Mouse (Mus musculus) liver, embryonic 11.5 days (tissue): ENCODE results near the gene Gm29106. TPM values are rescaled to one million over a fixed set of nuclear protein-coding genes. Genes with fewer than 3 reads are reported as not detected.
"Not testable (repeated sequence)": the region's sequence is repeated elsewhere in the genome, so short reads cannot be mapped to it uniquely, and the experiment has no call there.

Experiments
- ATAC-seq: fragments of 200-750 bp; cut with Nextera tagmentation; replicated peaks from 2 replicates; pipeline ENCODE4 v1.8.0; 2017; ENCODE audit warnings: moderate number of reproducible peaks, mild to moderate bottlenecking, moderate TSS enrichment, moderate library complexity; ENCODE audit not compliant: low FRiP score
- DNase-seq: peaks from one replicate; pipeline ENCODE4 v3.0.0-alpha.2; 2017; ENCODE audit warnings: low spot score
- H3K27ac ChIP-seq: fragments of 300-500 bp; sonication (generic); 2 replicates; pipeline ENCODE4 v1.5.1; 2014; ENCODE audit warnings: mild to moderate bottlenecking, low read depth, low read length, control low read depth
- H3K27me3 ChIP-seq: fragments of 300-500 bp; sonication (generic); replicated peaks from 2 replicates; pipeline ENCODE4 v1.6.1; 2014; ENCODE audit warnings: low read length, mixed read lengths; ENCODE audit not compliant: control insufficient read depth, insufficient read depth
- H3K36me3 ChIP-seq: fragments of 300-500 bp; sonication (generic); 2 replicates; pipeline ENCODE4 v1.6.1; 2014; ENCODE audit warnings: mild to moderate bottlenecking, low read length, moderate library complexity, mixed read lengths; ENCODE audit not compliant: control insufficient read depth, insufficient read depth
- H3K4me1 ChIP-seq: fragments of 300-500 bp; sonication (generic); replicated peaks from 2 replicates; pipeline ENCODE4 v1.6.1; 2014; ENCODE audit warnings: low read length, mixed read lengths; ENCODE audit not compliant: control insufficient read depth, insufficient read depth
- H3K4me2 ChIP-seq: fragments of 300-500 bp; sonication (generic); 2 replicates; pipeline ENCODE4 v1.6.1; 2014; ENCODE audit warnings: mild to moderate bottlenecking, control low read depth, moderate library complexity
- H3K4me3 ChIP-seq: fragments of 300-500 bp; sonication (generic); 2 replicates; pipeline ENCODE4 v1.5.1; 2014; ENCODE audit warnings: low read depth, low read length, control low read depth
- H3K9ac ChIP-seq: fragments of 300-500 bp; sonication (generic); 2 replicates; pipeline ENCODE4 v1.6.1; 2014; ENCODE audit warnings: low read depth, low read length, control low read depth
- H3K9me3 ChIP-seq: fragments of 300-500 bp; sonication (generic); 2 replicates; pipeline ENCODE4 v1.6.1; 2016; ENCODE audit warnings: low read length, inconsistent platforms, mixed read lengths; ENCODE audit not compliant: control insufficient read depth
- WGBS: fragments of 180-500 bp; shearing (Covaris S2); extraction: QIAGEN DNeasy Blood & Tissue Kit; methylation state at CpG from one replicate; pipeline ENCODE4 v1.1.7; 2014; 5-methylcytosine and 5-hydroxymethylcytosine counted together
- polyA plus RNA-seq: library from polyadenylated mRNA; unstranded; fragments of >200 nt; fragmentation: Nextera tagmentation; extraction: Ambion mirVana; gene quantifications from 2 replicates; pipeline ENCODE4 v1.2.1, GENCODE M21; 2014

Gene Gm29106
- 0.16 TPM in 1 of 2 replicates, not detected in the other for polyA plus RNA-seq

GRCm38 (mm10) chr1:118176242-118176641, at the start of gene Gm29106:
Gm29106 (plus strand) TSS chr1:118176542.
- H3K4me1 ChIP-seq, ATAC-seq, H3K4me3 ChIP-seq, H3K9me3 ChIP-seq, DNase-seq, H3K36me3 ChIP-seq, H3K27ac ChIP-seq, H3K9ac ChIP-seq, H3K4me2 ChIP-seq, H3K27me3 ChIP-seq: not testable (repeated sequence)
- WGBS, result 65% methylated on average over 2 of the region's 2 CpGs

- DNase-seq (no peak), ATAC-seq (no peak)
- H3K36me3 ChIP-seq, result no peaks in the 10 kb centered on the region
- H3K27me3 ChIP-seq, result no peaks in the 10 kb centered on the region
- H3K4me2 ChIP-seq, result no peak overlapping the region
- no peaks in the 10 kb centered on the region for H3K9me3 ChIP-seq
- no peak overlapping the region for H3K9ac ChIP-seq
- H3K4me3 ChIP-seq, result no peak overlapping the region
- no peaks in the 10 kb centered on the region for H3K4me1 ChIP-seq
- WGBS, result 65% methylated on average over 1 of the region's 1 CpGs
- no peak overlapping the region for H3K27ac ChIP-seq
Observed at GRCm38 (mm10) chr1:118228540-118228939, 52.2 kb downstream of the Gm29106 start.

GRCm38 (mm10) chr1:118236032-118236431, 59.7 kb downstream of the Gm29106 start:
- H3K36me3 ChIP-seq, result no peaks in the 10 kb centered on the region
- H3K4me3 ChIP-seq, result no peak overlapping the region
- H3K9me3 ChIP-seq, result no peaks in the 10 kb centered on the region
- 58% methylated on average over 1 of the region's 1 CpGs for WGBS
- no peak overlapping the region for H3K9ac ChIP-seq
- no peak overlapping the region for H3K27ac ChIP-seq
- no peaks in the 10 kb centered on the region for H3K4me1 ChIP-seq
- no peak for ATAC-seq
- no peak overlapping the region for H3K4me2 ChIP-seq
- H3K27me3 ChIP-seq, result no peaks in the 10 kb centered on the region
- DNase-seq, result no peak

Other genes with a start within 250 kb of the Gm29106 start
- gene Gm28168, start 248.5 kb upstream of the Gm29106 start, polyA plus RNA-seq, result not detected in 2 replicates
- gene Gm7145, start 210.6 kb upstream of the Gm29106 start, polyA plus RNA-seq, result not detected in 2 replicates
- gene Tsn, start 135.2 kb downstream of the Gm29106 start, polyA plus RNA-seq, result 280 and 292 TPM in 2 replicates
- 131 and 147 TPM in 2 replicates for gene Nifk, start 145.3 kb downstream of the Gm29106 start, polyA plus RNA-seq
- 40.6 and 41.1 TPM in 2 replicates for gene Clasp1, start 212.5 kb downstream of the Gm29106 start, polyA plus RNA-seq